Mouse (Mus musculus) CH12.LX (cell line): ENCODE measurements around the gene Clec2d.

ENCODE experiments used
- CTCF ChIP-seq, 2 experiments: IDR thresholded peaks in 1 of 2; conservative IDR thresholded peaks in 1 of 2; 2 replicates each; pipeline ENCODE4 v1.5.1; 2011 to 2012; ENCODE audit warnings: low read depth in 2 of 2, low read length in 2 of 2, improper control_type of control experiment in 1 of 2, inconsistent platforms in 1 of 2, mild to moderate bottlenecking in 1 of 2, moderate library complexity in 1 of 2
- NRF1 ChIP-seq: IDR thresholded peaks from 2 replicates; pipeline ENCODE4 v1.6.1; 2014; ENCODE audit warnings: low read depth, mild to moderate bottlenecking, inconsistent platforms, low read length, improper control_type of control experiment, moderate library complexity
- POLR2A ChIP-seq: IDR thresholded peaks from 2 replicates; pipeline ENCODE4 v1.6.1; 2011; ENCODE audit warnings: low read depth, mild to moderate bottlenecking, improper control_type of control experiment, low read length
- SIN3A ChIP-seq: IDR thresholded peaks from 2 replicates; pipeline ENCODE4 v1.6.1; 2012; ENCODE audit warnings: low read length, improper control_type of control experiment, inconsistent platforms
- SMC3 ChIP-seq: IDR thresholded peaks from 2 replicates; pipeline ENCODE4 v1.6.1; 2011; ENCODE audit warnings: low read depth, low read length, improper control_type of control experiment
- TBP ChIP-seq: conservative IDR thresholded peaks from 2 replicates; pipeline ENCODE4 v1.6.1; 2011; ENCODE audit warnings: low read depth, low read length, improper control_type of control experiment

- TF ChIP-seq SMC3: no peak
- TF ChIP-seq POLR2A: no peak
- no peak for TF ChIP-seq CTCF (conservative IDR thresholded peaks at IDR 0.05 in 1 of 2, IDR thresholded peaks at IDR 0.05 in 1 of 2; ENCODE audit: low read depth in 2 of 2, low read length in 2 of 2)
- TF ChIP-seq NRF1: no peak
- no peak for TF ChIP-seq TBP
- TF ChIP-seq SIN3A: no peak
These were observed 5.6 kb upstream of the Clec2d start for GRCm38 (mm10) chr6:129174836-129175235.
